Comparison of ENCODE assay signal across 8 mouse cellular contexts in genomic region chr2:32260635-32261034, GRCm38 (mm10). TPM values are rescaled to one million over a fixed set of nuclear protein-coding genes. Genes with fewer than 3 reads are reported as not detected.
DNase-seq lines count a peak whose midpoint lies in the region; ATAC-seq and TF ChIP-seq lines count a peak whose summit lies in the region.

No protein-coding gene starts in this region.

- no peaks in the 10 kb centered on the region for H3K9me3 ChIP-seq in kidney, embryonic 16.5 days (ENCODE audit: low read length)
- H3K9me3 ChIP-seq in forebrain, embryonic 10.5 days = no peaks in the 10 kb centered on the region
- H3K9me3 ChIP-seq in intestine, embryonic 15.5 days = no peaks in the 10 kb centered on the region

- peaks cover 12% of the 10 kb centered on the region for H3K36me3 ChIP-seq in kidney, embryonic 16.5 days (ENCODE audit: insufficient read depth, low read length)
- peaks cover 30% of the 10 kb centered on the region for H3K36me3 ChIP-seq in forebrain, embryonic 10.5 days (replicated peaks)
- H3K36me3 ChIP-seq in intestine, embryonic 15.5 days = peaks cover 20% of the 10 kb centered on the region

- 38% methylated on average over 4 of the region's 4 CpGs for WGBS in kidney, embryonic 16.5 days
- 28% methylated on average over 4 of the region's 4 CpGs for WGBS in bone marrow, adult 2 months
- 22% methylated on average over 4 of the region's 4 CpGs for WGBS in forebrain, embryonic 10.5 days
- 42% methylated on average over 4 of the region's 4 CpGs for WGBS in intestine, embryonic 15.5 days
- WGBS in lung, adult 2 months = 30% methylated on average over 4 of the region's 4 CpGs

- H3K9ac ChIP-seq in kidney, embryonic 16.5 days (replicated peaks; ENCODE audit: low read length) = no peak overlapping the region
- no peak overlapping the region for H3K9ac ChIP-seq in intestine, embryonic 15.5 days

- peak; percentile 31; the same call in 1 of the 2 replicates for TF ChIP-seq CTCF in bone marrow, adult 2 months (IDR thresholded peaks at IDR 0.05; ENCODE audit: control insufficient read depth, insufficient read depth, low read length)
- TF ChIP-seq CTCF in lung, adult 2 months (IDR thresholded peaks at IDR 0.05; ENCODE audit: insufficient read depth, low read length) = peak; percentile 34; the same call in 1 of the 2 replicates

- TF ChIP-seq POLR2A in bone marrow, adult 2 months (IDR thresholded peaks at IDR 0.05; ENCODE audit: borderline replicate concordance, control insufficient read depth, low read depth, low read length) = no peak
- TF ChIP-seq POLR2A in lung, adult 2 months (IDR thresholded peaks at IDR 0.05; ENCODE audit: borderline replicate concordance, extremely low read depth, low read depth, low read length) = no peak

- no peak for ATAC-seq in kidney, embryonic 16.5 days (ENCODE audit: low FRiP score, low TSS enrichment)
- ATAC-seq in intestine, embryonic 15.5 days = no peak

- no peak overlapping the region for H3K27ac ChIP-seq in kidney, embryonic 16.5 days (ENCODE audit: low read length)
- no peak overlapping the region for H3K27ac ChIP-seq in bone marrow, adult 2 months (ENCODE audit: control insufficient read depth, insufficient read depth, low read depth, low read length, poor library complexity)
- no peak overlapping the region for H3K27ac ChIP-seq in forebrain, embryonic 10.5 days
- H3K27ac ChIP-seq in intestine, embryonic 15.5 days = 0 out of 2 replicates have a peak overlapping the region, but pooled peaks have one; percentile 42

- peak; percentile 44 for DNase-seq in kidney, adult 11 months
- peak; percentile 24 for DNase-seq in forebrain, embryonic 10.5 days (ENCODE audit: extremely low spot score, low spot score)
- DNase-seq in lung, adult 2 months = no peak
- DNase-seq in retina, postnatal 1 day = peak; percentile 62
- DNase-seq in urinary bladder, postnatal 36 days (ENCODE audit: low spot score in 2 of 2) = no peak

- no peaks in the 10 kb centered on the region for H3K27me3 ChIP-seq in kidney, embryonic 16.5 days (ENCODE audit: insufficient read depth, low read length)
- H3K27me3 ChIP-seq in forebrain, embryonic 10.5 days (ENCODE audit: poor library complexity, severe bottlenecking) = no peaks in the 10 kb centered on the region
- no peaks in the 10 kb centered on the region for H3K27me3 ChIP-seq in intestine, embryonic 15.5 days (replicated peaks)

- H3K4me2 ChIP-seq in kidney, embryonic 16.5 days (replicated peaks; ENCODE audit: low read depth, low read length) = no peak overlapping the region
- H3K4me2 ChIP-seq in intestine, embryonic 15.5 days (replicated peaks) = no peak overlapping the region

- H3K4me1 ChIP-seq in kidney, embryonic 16.5 days (ENCODE audit: insufficient read depth, low read length) = peaks cover 8% of the 10 kb centered on the region
- H3K4me1 ChIP-seq in bone marrow, adult 2 months (ENCODE audit: control insufficient read depth, insufficient read depth, low read length) = peaks cover 5% of the 10 kb centered on the region; the same call in 1 of the 2 replicates
- H3K4me1 ChIP-seq in forebrain, embryonic 10.5 days = peaks cover 20% of the 10 kb centered on the region
- H3K4me1 ChIP-seq in intestine, embryonic 15.5 days (replicated peaks) = peaks cover 14% of the 10 kb centered on the region
- no peaks in the 10 kb centered on the region; the same call in 1 of the 2 replicates for H3K4me1 ChIP-seq in lung, adult 2 months (ENCODE audit: control insufficient read depth, insufficient read depth, low read length)

- no peak overlapping the region for H3K4me3 ChIP-seq in kidney, embryonic 16.5 days (ENCODE audit: low read length)
- no peak overlapping the region for H3K4me3 ChIP-seq in bone marrow, adult 2 months (replicated peaks; ENCODE audit: control insufficient read depth, low read depth, low read length)
- H3K4me3 ChIP-seq in forebrain, embryonic 10.5 days = 0 out of 2 replicates have a peak overlapping the region, but pooled peaks have one; percentile 90
- H3K4me3 ChIP-seq in intestine, embryonic 15.5 days (replicated peaks) = no peak overlapping the region
- H3K4me3 ChIP-seq in lung, adult 2 months (replicated peaks; ENCODE audit: extremely low read depth, low read depth, low read length) = no peak overlapping the region

RNA-seq across cellular contexts. Expression of gene Uck1, which starts 0.7 kb away (rescaled TPM):
- polyA plus RNA-seq in kidney, embryonic 16.5 days (2015; fragmentation: Nextera tagmentation; extraction: Ambion mirVana) = 88.5 and 92.0 TPM in 2 replicates
- 11.9 and 19.6 TPM in 2 replicates for polyA plus RNA-seq in bone marrow, adult 2 months (2011; ENCODE audit: insufficient read depth, insufficient read length, low replicate concordance, missing spikeins)
- 83.6 and 91.4 TPM in 2 replicates for polyA plus RNA-seq in forebrain, embryonic 10.5 days (2016; fragmentation: Nextera tagmentation; extraction: Ambion mirVana)
- 64.7 and 69.0 TPM in 2 replicates for polyA plus RNA-seq in intestine, embryonic 15.5 days (2015; fragmentation: Nextera tagmentation; extraction: Ambion mirVana)
- polyA plus RNA-seq in lung, adult 2 months (2012; rRNA removed) = 62.8 and 65.4 TPM in 2 replicates

RNA-seq across cellular contexts. Expression of gene Pomt1, which starts 24.2 kb away (rescaled TPM):
- 31.6 and 32.9 TPM in 2 replicates for polyA plus RNA-seq in kidney, embryonic 16.5 days (2015; fragmentation: Nextera tagmentation; extraction: Ambion mirVana)
- polyA plus RNA-seq in bone marrow, adult 2 months (2011; ENCODE audit: insufficient read depth, insufficient read length, low replicate concordance, missing spikeins) = 7.8 and 16.2 TPM in 2 replicates
- 26.6 and 29.7 TPM in 2 replicates for polyA plus RNA-seq in forebrain, embryonic 10.5 days (2016; fragmentation: Nextera tagmentation; extraction: Ambion mirVana)
- 26.0 and 26.8 TPM in 2 replicates for polyA plus RNA-seq in intestine, embryonic 15.5 days (2015; fragmentation: Nextera tagmentation; extraction: Ambion mirVana)
- 17.9 and 21.8 TPM in 2 replicates for polyA plus RNA-seq in lung, adult 2 months (2012; rRNA removed)

RNA-seq across cellular contexts. Expression of gene Golga2, which starts 26.5 kb away (rescaled TPM):
- polyA plus RNA-seq in kidney, embryonic 16.5 days (2015; fragmentation: Nextera tagmentation; extraction: Ambion mirVana) = 26.6 and 28.0 TPM in 2 replicates
- polyA plus RNA-seq in bone marrow, adult 2 months (2011; ENCODE audit: insufficient read depth, insufficient read length, low replicate concordance, missing spikeins) = 26.6 and 39.8 TPM in 2 replicates
- polyA plus RNA-seq in forebrain, embryonic 10.5 days (2016; fragmentation: Nextera tagmentation; extraction: Ambion mirVana) = 16.6 and 17.4 TPM in 2 replicates
- polyA plus RNA-seq in intestine, embryonic 15.5 days (2015; fragmentation: Nextera tagmentation; extraction: Ambion mirVana) = 19.7 and 20.5 TPM in 2 replicates
- 34.8 and 45.0 TPM in 2 replicates for polyA plus RNA-seq in lung, adult 2 months (2012; rRNA removed)

RNA-seq across cellular contexts. Expression of gene Swi5, which starts 27.2 kb away (rescaled TPM):
- 407 and 433 TPM in 2 replicates for polyA plus RNA-seq in kidney, embryonic 16.5 days (2015; fragmentation: Nextera tagmentation; extraction: Ambion mirVana)
- 278 and 393 TPM in 2 replicates for polyA plus RNA-seq in bone marrow, adult 2 months (2011; ENCODE audit: insufficient read depth, insufficient read length, low replicate concordance, missing spikeins)
- 529 and 531 TPM in 2 replicates for polyA plus RNA-seq in forebrain, embryonic 10.5 days (2016; fragmentation: Nextera tagmentation; extraction: Ambion mirVana)
- polyA plus RNA-seq in intestine, embryonic 15.5 days (2015; fragmentation: Nextera tagmentation; extraction: Ambion mirVana) = 387 and 409 TPM in 2 replicates
- 110 and 135 TPM in 2 replicates for polyA plus RNA-seq in lung, adult 2 months (2012; rRNA removed)

Comparison
In these comparisons a context has a peak if more than half of its experiments do, and no peak if none do; other contexts are left out.
1. DNase-seq: peak in kidney, adult 11 months (single experiment), forebrain, embryonic 10.5 days (single experiment) and retina, postnatal 1 day (single experiment); none in lung, adult 2 months (single experiment) and urinary bladder, postnatal 36 days (0 of 2).